ENCODE assay signal across 9 mouse cellular contexts in the genomic region with DNA sequence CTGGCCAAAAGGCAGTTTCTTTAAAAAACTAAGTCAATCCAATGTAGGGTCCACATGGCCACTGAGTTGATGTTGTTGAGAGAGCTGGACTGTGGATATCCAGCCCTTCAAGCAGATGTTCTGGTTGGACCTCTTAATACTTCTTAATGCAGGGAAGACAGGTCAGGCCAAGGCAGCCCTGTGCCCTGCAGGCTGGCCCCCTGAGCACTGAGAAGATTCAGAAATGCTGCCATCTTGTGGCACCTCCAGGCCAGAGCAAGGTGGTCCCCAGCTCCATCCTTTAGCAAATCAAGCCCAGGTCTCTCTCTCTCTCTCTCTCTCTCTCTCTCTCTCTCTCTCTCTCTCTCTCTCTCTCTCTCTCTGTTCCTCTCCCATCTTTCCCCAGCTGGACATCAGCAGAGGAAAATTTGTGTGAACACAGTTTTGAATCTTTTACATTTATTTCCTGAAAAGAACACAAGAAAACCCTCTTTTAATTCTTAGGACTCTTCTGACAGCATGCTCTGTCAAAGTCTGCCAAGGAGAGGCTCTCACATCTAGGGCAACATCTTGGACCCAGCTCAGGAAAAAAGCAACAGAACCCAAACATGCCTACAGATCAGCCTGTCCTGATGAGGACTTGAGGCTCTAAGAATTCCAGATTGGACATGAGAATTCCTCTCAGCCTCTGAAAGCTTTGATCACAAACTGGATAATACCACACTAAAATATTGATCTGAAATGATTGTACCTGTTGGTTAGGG.
DNase-seq lines count a peak whose midpoint lies in the region; ATAC-seq and TF ChIP-seq lines count a peak whose summit lies in the region.
"Had no signal": no experiment of that assay in that cellular context is flagged by ENCODE, and none has a peak within 500 bp of the region (broad histone marks: within the 10 kb centered on the region; RNA-seq: fewer than 3 reads in every experiment).

No protein-coding gene starts in this region.

- TF ChIP-seq EP300 in lung, postnatal 0 days (IDR thresholded peaks at IDR 0.05) = no peak

- no peaks in the 10 kb centered on the region for H3K9me3 ChIP-seq in hindbrain, embryonic 14.5 days (ENCODE audit: control insufficient read depth, low read length)
- H3K9me3 ChIP-seq in lung, postnatal 0 days (ENCODE audit: low read length) = no peaks in the 10 kb centered on the region
- H3K9me3 ChIP-seq: heart, embryonic 13.5 days; neural tube, embryonic 13.5 days had no signal

- ATAC-seq in hindbrain, embryonic 14.5 days (ENCODE audit: low FRiP score) = no peak; the same call in 1 of the 2 replicates
- ATAC-seq in lung, postnatal 0 days = peak; percentile 49; the same call in 1 of the 2 replicates

- peak in 1 of 2 experiments; percentile 23 for DNase-seq in left cerebral cortex, adult 2 months (ENCODE audit: extremely low spot score in 1 of 2, low spot score in 2 of 2)
- no peak for DNase-seq in left cerebral cortex, postnatal 36 days (ENCODE audit: low spot score in 2 of 2)
- peak; percentile 78 for DNase-seq in NIH3T3 (ENCODE audit: low read depth)
- DNase-seq in embryo, embryonic 10 days (ENCODE audit: low spot score) = peak; percentile 86
- peak; percentile 57 for DNase-seq in hindbrain, embryonic 14.5 days (ENCODE audit: low spot score)
- DNase-seq in lung, postnatal 0 days (ENCODE audit: low spot score) = peak; percentile 40
- peak; percentile 20 to 72 for DNase-seq in spleen, postnatal 4 days (ENCODE audit: low spot score in 2 of 2)

- TF ChIP-seq CTCF in left cerebral cortex, adult 2 months (IDR thresholded peaks at IDR 0.05) = peak; percentile 54
- peak; percentile 70 for TF ChIP-seq CTCF in lung, postnatal 0 days (IDR thresholded peaks at IDR 0.05)

- no peaks in the 10 kb centered on the region for H3K4me1 ChIP-seq in hindbrain, embryonic 14.5 days (replicated peaks; ENCODE audit: control insufficient read depth, insufficient read depth, low read length)
- no peaks in the 10 kb centered on the region for H3K4me1 ChIP-seq in lung, postnatal 0 days (ENCODE audit: insufficient read depth, low read depth, low read length)
- H3K4me1 ChIP-seq: neural tube, embryonic 13.5 days had no signal

- H3K4me2 ChIP-seq in hindbrain, embryonic 14.5 days (replicated peaks) = no peak overlapping the region
- H3K4me2 ChIP-seq in lung, postnatal 0 days (replicated peaks; ENCODE audit: low read depth, low read length) = no peak overlapping the region
- H3K4me2 ChIP-seq: heart, embryonic 13.5 days; neural tube, embryonic 13.5 days had no signal

- H3K9ac ChIP-seq in hindbrain, embryonic 14.5 days = no peak overlapping the region
- H3K9ac ChIP-seq in lung, postnatal 0 days (replicated peaks; ENCODE audit: low read depth) = no peak overlapping the region
- H3K9ac ChIP-seq: heart, embryonic 13.5 days; neural tube, embryonic 13.5 days had no signal

- intact Hi-C loops in left cerebral cortex, adult 2 months (cut with DNase I) = loop anchor here (2.0 to 10.0 kb wide), 2 partner anchors 647 to 865 kb away; no protein-coding TSS in a partner anchor
- intact Hi-C loops in left cerebral cortex, postnatal 36 days (cut with DNase I) = no loop called here

- H3K4me3 ChIP-seq in left cerebral cortex, adult 2 months = no peak overlapping the region
- no peak overlapping the region for H3K4me3 ChIP-seq in hindbrain, embryonic 14.5 days (replicated peaks; ENCODE audit: low read length)
- H3K4me3 ChIP-seq in lung, postnatal 0 days (ENCODE audit: low read depth, low read length) = no peak overlapping the region
- H3K4me3 ChIP-seq: heart, embryonic 13.5 days; neural tube, embryonic 13.5 days had no signal

- no peaks in the 10 kb centered on the region for H3K36me3 ChIP-seq in hindbrain, embryonic 14.5 days (replicated peaks; ENCODE audit: control insufficient read depth, insufficient read depth)
- no peaks in the 10 kb centered on the region for H3K36me3 ChIP-seq in lung, postnatal 0 days (ENCODE audit: insufficient read depth, low read length)
- H3K36me3 ChIP-seq: heart, embryonic 13.5 days; neural tube, embryonic 13.5 days had no signal

- H3K27me3 ChIP-seq in hindbrain, embryonic 14.5 days (ENCODE audit: control insufficient read depth, insufficient read depth, low read length) = no peaks in the 10 kb centered on the region
- H3K27me3 ChIP-seq in lung, postnatal 0 days (replicated peaks; ENCODE audit: insufficient read depth, low read length) = no peaks in the 10 kb centered on the region
- H3K27me3 ChIP-seq: neural tube, embryonic 13.5 days had no signal

- H3K27ac ChIP-seq in left cerebral cortex, adult 2 months = no peak overlapping the region
- no peak overlapping the region for H3K27ac ChIP-seq in hindbrain, embryonic 14.5 days
- H3K27ac ChIP-seq in lung, postnatal 0 days (ENCODE audit: low read length) = no peak overlapping the region
- H3K27ac ChIP-seq: heart, embryonic 13.5 days; neural tube, embryonic 13.5 days had no signal

Comparison
In these comparisons a context has a peak if more than half of its experiments do, and no peak if none do; other contexts are left out.
1. DNase-seq: peak in NIH3T3 (single experiment), embryo, embryonic 10 days (single experiment), hindbrain, embryonic 14.5 days (single experiment), lung, postnatal 0 days (single experiment) and spleen, postnatal 4 days (2 of 2); none in left cerebral cortex, postnatal 36 days (0 of 2).